Mouse (Mus musculus): ENCODE results near the gene Etnk1.
"Not testable (repeated sequence)": the region's sequence is repeated elsewhere in the genome, so short reads cannot be mapped to it uniquely, and the experiment has no call there.

The Etnk1 gene

GRCm38 (mm10) chr6:143166452-143167357 lies at the start of gene Etnk1:
Gene Etnk1, plus strand, starts transcription at chr6:143167221.
- DNase-seq (ENCODE audit: low spot score in 2 of 2), result peak; percentile 98 to 99

GRCm38 (mm10) chr6:143119325-143119724 lies 47.7 kb upstream of the Etnk1 start:
- no peak for DNase-seq (ENCODE audit: low spot score in 2 of 2)

GRCm38 (mm10) chr6:143125721-143126120 lies 41.3 kb upstream of the Etnk1 start:
- no peak for DNase-seq (ENCODE audit: low spot score in 2 of 2)

GRCm38 (mm10) chr6:143129466-143129865 lies 37.6 kb upstream of the Etnk1 start:
- DNase-seq (ENCODE audit: low spot score in 2 of 2), result no peak

GRCm38 (mm10) chr6:143129952-143130351 lies 37.1 kb upstream of the Etnk1 start:
- DNase-seq (ENCODE audit: low spot score in 2 of 2), result no peak

GRCm38 (mm10) chr6:143130411-143130810 lies 36.6 kb upstream of the Etnk1 start:
- no peak for DNase-seq (ENCODE audit: low spot score in 2 of 2)

- DNase-seq (ENCODE audit: low spot score in 2 of 2), result no peak
Measured at GRCm38 (mm10) chr6:143131895-143132652, 34.9 kb upstream of the Etnk1 start.

GRCm38 (mm10) chr6:143133150-143133549 lies 33.9 kb upstream of the Etnk1 start:
- DNase-seq (ENCODE audit: low spot score in 2 of 2), result no peak

GRCm38 (mm10) chr6:143135097-143135496 lies 31.9 kb upstream of the Etnk1 start:
- no peak for DNase-seq (ENCODE audit: low spot score in 2 of 2)

GRCm38 (mm10) chr6:143136688-143137087 lies 30.3 kb upstream of the Etnk1 start:
- no peak for DNase-seq (ENCODE audit: low spot score in 2 of 2)

GRCm38 (mm10) chr6:143137341-143137740 lies 29.7 kb upstream of the Etnk1 start:
- DNase-seq (ENCODE audit: low spot score in 2 of 2), result no peak

GRCm38 (mm10) chr6:143139417-143139816 lies 27.6 kb upstream of the Etnk1 start:
- no peak for DNase-seq (ENCODE audit: low spot score in 2 of 2)

- DNase-seq (ENCODE audit: low spot score in 2 of 2), result no peak
Measured at GRCm38 (mm10) chr6:143140884-143141283, 26.1 kb upstream of the Etnk1 start.

- not testable (repeated sequence) for DNase-seq (ENCODE audit: low spot score in 2 of 2)
Measured at GRCm38 (mm10) chr6:143141624-143142592, 25.1 kb upstream of the Etnk1 start.

- no peak for DNase-seq (ENCODE audit: low spot score in 2 of 2)
Measured at GRCm38 (mm10) chr6:143142861-143143260, 24.2 kb upstream of the Etnk1 start.

GRCm38 (mm10) chr6:143143321-143143720 lies 23.7 kb upstream of the Etnk1 start:
- DNase-seq (ENCODE audit: low spot score in 2 of 2), result no peak

GRCm38 (mm10) chr6:143143775-143144273 lies 23.2 kb upstream of the Etnk1 start:
- peak in 1 of 2 experiments; percentile 29 for DNase-seq (ENCODE audit: low spot score in 2 of 2)

- no peak for DNase-seq (ENCODE audit: low spot score in 2 of 2)
Measured at GRCm38 (mm10) chr6:143144556-143144955, 22.5 kb upstream of the Etnk1 start.

GRCm38 (mm10) chr6:143145051-143145450 lies 22.0 kb upstream of the Etnk1 start:
- DNase-seq (ENCODE audit: low spot score in 2 of 2), result no peak

- no peak for DNase-seq (ENCODE audit: low spot score in 2 of 2)
Measured at GRCm38 (mm10) chr6:143146756-143147155, 20.3 kb upstream of the Etnk1 start.

- no peak for DNase-seq (ENCODE audit: low spot score in 2 of 2)
Measured at GRCm38 (mm10) chr6:143148868-143149267, 18.2 kb upstream of the Etnk1 start.

Data from right cerebral cortex, adult 2 months (tissue).